Mouse (Mus musculus) heart, embryonic 15.5 days (tissue): ENCODE measurements around the gene Gucy2f. TPM values are rescaled to one million over a fixed set of nuclear protein-coding genes. Genes with fewer than 3 reads are reported as not detected.
"Not testable (repeated sequence)": the region's sequence is repeated elsewhere in the genome, so short reads cannot be mapped to it uniquely, and the experiment has no call there.

Experiments used
- ATAC-seq: fragments of 200-750 bp; cut with Nextera tagmentation; replicated peaks from 2 replicates; pipeline ENCODE4 v1.8.0; 2017; ENCODE audit warnings: low read depth, moderate TSS enrichment; ENCODE audit not compliant: insufficient number of reproducible peaks, insufficient read depth, low FRiP score
- H3K27ac ChIP-seq: fragments of 300-500 bp; sonication (generic); 2 replicates; pipeline ENCODE4 v1.5.1; 2015; ENCODE audit warnings: mild to moderate bottlenecking, inconsistent platforms
- H3K27me3 ChIP-seq: fragments of 300-500 bp; sonication (generic); 2 replicates; pipeline ENCODE4 v1.6.1; 2015; ENCODE audit warnings: inconsistent platforms
- H3K36me3 ChIP-seq: fragments of 300-500 bp; sonication (generic); 2 replicates; pipeline ENCODE4 v1.6.1; 2015; ENCODE audit warnings: mild to moderate bottlenecking, inconsistent platforms
- H3K4me1 ChIP-seq: fragments of 300-500 bp; sonication (generic); replicated peaks from 2 replicates; pipeline ENCODE4 v1.6.1; 2015; ENCODE audit warnings: inconsistent platforms
- H3K4me2 ChIP-seq: fragments of 300-500 bp; sonication (generic); 2 replicates; pipeline ENCODE4 v1.6.1; 2015; ENCODE audit warnings: inconsistent platforms, mild to moderate bottlenecking, moderate library complexity
- H3K4me3 ChIP-seq: fragments of 300-500 bp; sonication (generic); 2 replicates; pipeline ENCODE4 v1.5.1; 2015; ENCODE audit warnings: mild to moderate bottlenecking, inconsistent platforms
- H3K9ac ChIP-seq: fragments of 300-500 bp; sonication (generic); 2 replicates; pipeline ENCODE4 v1.6.1; 2015; ENCODE audit warnings: mild to moderate bottlenecking, inconsistent platforms
- H3K9me3 ChIP-seq: fragments of 300-500 bp; sonication (generic); replicated peaks from 2 replicates; pipeline ENCODE4 v1.6.1; 2016; ENCODE audit warnings: inconsistent platforms
- WGBS: fragments of 180-500 bp; shearing (Covaris S2); methylation state at CpG from one replicate; pipeline ENCODE4 v1.1.7; 2015; ENCODE audit warnings: mixed read lengths; 5-methylcytosine and 5-hydroxymethylcytosine counted together
- polyA plus RNA-seq: library from polyadenylated mRNA; unstranded; fragments of >200 nt; fragmentation: Nextera tagmentation; extraction: Ambion mirVana; gene quantifications from 2 replicates; pipeline ENCODE4 v1.2.1, GENCODE M21; 2015

Gucy2f gene
- not detected in 2 replicates for polyA plus RNA-seq

- H3K4me3 ChIP-seq: no peak within 1 kb of the TSS
- WGBS: 36% methylated on average over 5 of the region's 5 CpGs
- ATAC-seq: no peak
- no peaks in the 10 kb centered on the region for H3K36me3 ChIP-seq
- H3K27ac ChIP-seq: no peak within 1 kb of the TSS
- no peaks in the 10 kb centered on the region for H3K27me3 ChIP-seq
- H3K9ac ChIP-seq: no peak within 1 kb of the TSS
- no peaks in the 10 kb centered on the region for H3K9me3 ChIP-seq
- H3K4me1 ChIP-seq: no peaks in the 10 kb centered on the region
- no peak within 1 kb of the TSS for H3K4me2 ChIP-seq
Observed at GRCm38 (mm10) chrX:142196831-142197230, at the start of gene Gucy2f. TSS of gene Gucy2f (minus strand) at chrX:142196931.

- Histone ChIP-seq H3K4me1 (no peaks in the 10 kb centered on the region), H3K4me3 (no peak overlapping the region), H3K36me3 (no peaks in the 10 kb centered on the region), H3K27me3 (no peaks in the 10 kb centered on the region), H3K27ac (no peak overlapping the region), H3K4me2 (no peak overlapping the region), H3K9ac (no peak overlapping the region), H3K9me3 (no peaks in the 10 kb centered on the region)
- WGBS: 69% methylated on average over 5 of the region's 5 CpGs
- ATAC-seq: no peak
Observed at GRCm38 (mm10) chrX:142245682-142246327, 49.1 kb upstream of the Gucy2f start.

GRCm38 (mm10) chrX:142237101-142237500 is 40.4 kb upstream of the Gucy2f start:
- H3K27ac ChIP-seq: no peak overlapping the region
- H3K4me2 ChIP-seq: no peak overlapping the region
- no peak for ATAC-seq
- no peaks in the 10 kb centered on the region for H3K9me3 ChIP-seq
- WGBS: 51% methylated on average over 2 of the region's 2 CpGs
- no peak overlapping the region for H3K9ac ChIP-seq
- no peak overlapping the region for H3K4me3 ChIP-seq
- no peaks in the 10 kb centered on the region for H3K36me3 ChIP-seq
- no peaks in the 10 kb centered on the region for H3K27me3 ChIP-seq
- no peaks in the 10 kb centered on the region for H3K4me1 ChIP-seq

- H3K36me3 ChIP-seq, H3K4me3 ChIP-seq: not testable (repeated sequence)
- WGBS: 69% methylated on average over 1 of the region's 1 CpGs
Observed at GRCm38 (mm10) chrX:142236146-142236545, 39.4 kb upstream of the Gucy2f start.

GRCm38 (mm10) chrX:142228769-142229158 is 32.0 kb upstream of the Gucy2f start:
- Histone ChIP-seq H3K9ac (no peak overlapping the region), H3K4me1 (no peaks in the 10 kb centered on the region), H3K9me3 (no peaks in the 10 kb centered on the region), H3K4me3 (peak overlapping the region; percentile 61), H3K27ac (no peak overlapping the region), H3K36me3 (no peaks in the 10 kb centered on the region), H3K4me2 (peak overlapping the region; percentile 56), H3K27me3 (no peaks in the 10 kb centered on the region)
- ATAC-seq: no peak
- 44% methylated on average over 7 of the region's 7 CpGs for WGBS

More at GRCm38 (mm10) chrX:142236146-142236545, 39.4 kb upstream of the Gucy2f start:
- not testable (repeated sequence) for ATAC-seq, H3K4me1 ChIP-seq, H3K4me2 ChIP-seq, H3K9me3 ChIP-seq, H3K9ac ChIP-seq, H3K27ac ChIP-seq, H3K27me3 ChIP-seq

- peak; percentile 93 for ATAC-seq
- no peaks in the 10 kb centered on the region for H3K9me3 ChIP-seq
- no peaks in the 10 kb centered on the region for H3K4me1 ChIP-seq
- H3K27ac ChIP-seq: peak overlapping the region; percentile 89
- peak overlapping the region; percentile 62 for H3K4me2 ChIP-seq
- peak overlapping the region; percentile 61 for H3K4me3 ChIP-seq
- H3K27me3 ChIP-seq: no peaks in the 10 kb centered on the region
- 14% methylated on average over 31 of the region's 42 CpGs for WGBS
- no peaks in the 10 kb centered on the region for H3K36me3 ChIP-seq
- peak overlapping the region; percentile 51; the same call in 1 of the 2 replicates for H3K9ac ChIP-seq
Observed at GRCm38 (mm10) chrX:142228055-142228768, 31.5 kb upstream of the Gucy2f start.

- H3K27me3 ChIP-seq: no peaks in the 10 kb centered on the region
- H3K9ac ChIP-seq: no peak overlapping the region
- H3K36me3 ChIP-seq: no peaks in the 10 kb centered on the region
- peak overlapping the region; percentile 89 for H3K27ac ChIP-seq
- H3K4me2 ChIP-seq: peak overlapping the region; percentile 62
- WGBS: 19% methylated on average over 15 of the region's 15 CpGs
- H3K4me1 ChIP-seq: no peaks in the 10 kb centered on the region
- H3K9me3 ChIP-seq: no peaks in the 10 kb centered on the region
- peak overlapping the region; percentile 61 for H3K4me3 ChIP-seq
- ATAC-seq: peak; percentile 62; the same call in 1 of the 2 replicates
Observed at GRCm38 (mm10) chrX:142227398-142228054, 30.8 kb upstream of the Gucy2f start.

GRCm38 (mm10) chrX:142226542-142226941 is 29.8 kb upstream of the Gucy2f start, which contains the start of gene Nxt2:
TSS of gene Nxt2 (plus strand) at chrX:142226770.
- ATAC-seq: no peak
- no peak within 1 kb of the TSS for H3K9ac ChIP-seq
- WGBS: 86% methylated on average over 13 of the region's 14 CpGs

GRCm38 (mm10) chrX:142200295-142200694 is 3.6 kb upstream of the Gucy2f start:
- Histone ChIP-seq H3K36me3 (no peaks in the 10 kb centered on the region), H3K4me2 (no peak overlapping the region), H3K4me3 (no peak overlapping the region), H3K9me3 (no peaks in the 10 kb centered on the region), H3K27ac (no peak overlapping the region), H3K4me1 (no peaks in the 10 kb centered on the region), H3K9ac (no peak overlapping the region), H3K27me3 (no peaks in the 10 kb centered on the region)
- ATAC-seq: no peak
- WGBS: 10% methylated on average over 3 of the region's 3 CpGs

More at GRCm38 (mm10) chrX:142226542-142226941, 29.8 kb upstream of the Gucy2f start, which contains the start of gene Nxt2:
- no peaks in the 10 kb centered on the region for H3K27me3 ChIP-seq
- H3K4me2 ChIP-seq: peak within 1 kb of the TSS; percentile 62
- no peaks in the 10 kb centered on the region for H3K36me3 ChIP-seq
- no peaks in the 10 kb centered on the region for H3K4me1 ChIP-seq
- H3K27ac ChIP-seq: peak within 1 kb of the TSS; percentile 89; the same call in 1 of the 2 replicates
- no peaks in the 10 kb centered on the region for H3K9me3 ChIP-seq
- peak within 1 kb of the TSS; percentile 61 for H3K4me3 ChIP-seq

GRCm38 (mm10) chrX:142195551-142195950 is 1.2 kb downstream of the Gucy2f start:
- no peak overlapping the region for H3K9ac ChIP-seq
- no peak overlapping the region for H3K4me3 ChIP-seq
- no peak overlapping the region for H3K27ac ChIP-seq
- no peak overlapping the region for H3K4me2 ChIP-seq
- no peaks in the 10 kb centered on the region for H3K27me3 ChIP-seq
- WGBS: 62% methylated on average over 1 of the region's 1 CpGs
- no peaks in the 10 kb centered on the region for H3K9me3 ChIP-seq
- ATAC-seq: no peak
- H3K4me1 ChIP-seq: no peaks in the 10 kb centered on the region
- no peaks in the 10 kb centered on the region for H3K36me3 ChIP-seq

- ATAC-seq: no peak
- Histone ChIP-seq H3K27me3 (no peaks in the 10 kb centered on the region), H3K4me1 (no peaks in the 10 kb centered on the region), H3K36me3 (no peaks in the 10 kb centered on the region), H3K9ac (no peak overlapping the region), H3K4me3 (no peak overlapping the region), H3K9me3 (no peaks in the 10 kb centered on the region), H3K4me2 (no peak overlapping the region), H3K27ac (no peak overlapping the region)
- 68% methylated on average over 6 of the region's 6 CpGs for WGBS
Observed at GRCm38 (mm10) chrX:142194420-142194819, 2.3 kb downstream of the Gucy2f start.
